11 mouse cellular contexts compared by ENCODE assay signal in genomic region chr11:25855794-25856193, GRCm38 (mm10).
DNase-seq lines count a peak whose midpoint lies in the region; ATAC-seq and TF ChIP-seq lines count a peak whose summit lies in the region.
"Had no signal": no experiment of that assay in that cellular context is flagged by ENCODE, and none has a peak within 500 bp of the region (broad histone marks: within the 10 kb centered on the region; RNA-seq: fewer than 3 reads in every experiment).

No protein-coding gene starts in this region.

- intact Hi-C loops in heart, postnatal 25 days (cut with DNase I), result no loop called here

- no peak for TF ChIP-seq CTCF in cortical plate, adult 2 months (IDR thresholded peaks at IDR 0.05; ENCODE audit: extremely low read depth, insufficient read depth, low read length)
- TF ChIP-seq CTCF in midbrain, postnatal 0 days (IDR thresholded peaks at IDR 0.05), result no peak

- ATAC-seq in heart, embryonic 13.5 days (ENCODE audit: extremely low read depth, insufficient number of reproducible peaks, low FRiP score, low TSS enrichment), result no peak
- no peak for ATAC-seq in hindbrain, embryonic 13.5 days (ENCODE audit: low FRiP score)
- no peak for ATAC-seq in midbrain, postnatal 0 days (ENCODE audit: low FRiP score)

- H3K4me1 ChIP-seq in heart, embryonic 13.5 days, result 0 out of 2 replicates have a peak, but pooled peaks cover 4% of the 10 kb centered on the region
- H3K4me1 ChIP-seq in cortical plate, adult 2 months (ENCODE audit: control insufficient read depth, insufficient read depth, low read length), result peaks cover 5% of the 10 kb centered on the region; the same call in 1 of the 2 replicates
- H3K4me1 ChIP-seq in hindbrain, embryonic 13.5 days (replicated peaks), result peaks cover 42% of the 10 kb centered on the region
- H3K4me1 ChIP-seq in midbrain, postnatal 0 days (ENCODE audit: insufficient read depth, low read length), result 0 out of 2 replicates have a peak, but pooled peaks cover 7% of the 10 kb centered on the region

- TF ChIP-seq POLR2A in cortical plate, adult 2 months (IDR thresholded peaks at IDR 0.05; ENCODE audit: extremely low read depth, insufficient read depth, low read length), result no peak

- no peaks in the 10 kb centered on the region for H3K27me3 ChIP-seq in heart, embryonic 13.5 days (replicated peaks)
- no peaks in the 10 kb centered on the region for H3K27me3 ChIP-seq in hindbrain, embryonic 13.5 days
- H3K27me3 ChIP-seq in midbrain, postnatal 0 days (ENCODE audit: insufficient read depth, low read length), result no peaks in the 10 kb centered on the region

- 62% methylated on average over 9 of the region's 9 CpGs for WGBS in heart, embryonic 13.5 days
- 33% methylated on average over 9 of the region's 9 CpGs for WGBS in hindbrain, embryonic 13.5 days
- WGBS in midbrain, postnatal 0 days, result 21% methylated on average over 9 of the region's 9 CpGs

- no peak overlapping the region for H3K27ac ChIP-seq in heart, embryonic 13.5 days (replicated peaks)
- H3K27ac ChIP-seq in cortical plate, adult 2 months (ENCODE audit: insufficient read depth, low read length), result peak overlapping the region; percentile 93
- peak overlapping the region; percentile 88 for H3K27ac ChIP-seq in hindbrain, embryonic 13.5 days
- H3K27ac ChIP-seq in midbrain, postnatal 0 days (ENCODE audit: low read depth, low read length), result peak overlapping the region; percentile 62

- no peaks in the 10 kb centered on the region for H3K36me3 ChIP-seq in heart, embryonic 13.5 days
- H3K36me3 ChIP-seq in hindbrain, embryonic 13.5 days, result no peaks in the 10 kb centered on the region
- no peaks in the 10 kb centered on the region for H3K36me3 ChIP-seq in midbrain, postnatal 0 days (ENCODE audit: insufficient read depth, low read length)

- no peak overlapping the region for H3K4me3 ChIP-seq in heart, embryonic 13.5 days
- no peak overlapping the region for H3K4me3 ChIP-seq in cortical plate, adult 2 months (ENCODE audit: insufficient read depth, low read length)
- no peak overlapping the region for H3K4me3 ChIP-seq in hindbrain, embryonic 13.5 days
- H3K4me3 ChIP-seq in midbrain, postnatal 0 days (ENCODE audit: low read depth, low read length), result 0 out of 2 replicates have a peak overlapping the region, but pooled peaks have one; percentile 1
- H3K4me3 ChIP-seq: myocyte had no signal

- no peak for DNase-seq in heart, postnatal 25 days (ENCODE audit: low spot score)
- DNase-seq in midbrain, postnatal 0 days (ENCODE audit: low spot score), result no peak
- no peak for DNase-seq in spleen, postnatal 10 days (ENCODE audit: low spot score in 2 of 2)
- DNase-seq in thymus, postnatal 14 days, result no peak
- no peak for DNase-seq in urinary bladder, postnatal 25 days (ENCODE audit: low spot score)
- DNase-seq: heart, adult 18-20 months; kidney, adult 8-10 months had no signal

- H3K4me2 ChIP-seq in heart, embryonic 13.5 days, result peak overlapping the region; percentile 5; the same call in 1 of the 2 replicates
- peak overlapping the region; percentile 36 for H3K4me2 ChIP-seq in hindbrain, embryonic 13.5 days
- H3K4me2 ChIP-seq in midbrain, postnatal 0 days (ENCODE audit: low read depth, low read length, poor library complexity, severe bottlenecking), result peak overlapping the region; percentile 37

- no peak overlapping the region for H3K9ac ChIP-seq in heart, embryonic 13.5 days
- 0 out of 2 replicates have a peak overlapping the region, but pooled peaks have one; percentile 46 for H3K9ac ChIP-seq in hindbrain, embryonic 13.5 days
- no peak overlapping the region; the same call in 1 of the 2 replicates for H3K9ac ChIP-seq in midbrain, postnatal 0 days (replicated peaks; ENCODE audit: low read length, poor library complexity, severe bottlenecking)

- H3K9me3 ChIP-seq in heart, embryonic 13.5 days, result no peaks in the 10 kb centered on the region
- no peaks in the 10 kb centered on the region for H3K9me3 ChIP-seq in hindbrain, embryonic 13.5 days
- H3K9me3 ChIP-seq in midbrain, postnatal 0 days (ENCODE audit: low read length), result no peaks in the 10 kb centered on the region
